Mouse (Mus musculus) spleen, postnatal 0 days (tissue): ENCODE results near the gene Gcn1l1. TPM values are rescaled to one million over a fixed set of nuclear protein-coding genes. Genes with fewer than 3 reads are reported as not detected.

Experiments used
- polyA plus RNA-seq: library from polyadenylated mRNA; unstranded; fragments of >200 nt; fragmentation: Nextera tagmentation; extraction: Ambion mirVana; gene quantifications from 2 replicates; pipeline ENCODE4 v1.2.1, GENCODE M21; 2015

The Gcn1l1 gene
- 15.1 and 16.5 TPM in 2 replicates for polyA plus RNA-seq

GRCm38 (mm10) chr5:115564737-115565393 is at the start of gene Gcn1l1:
TSS of gene Gcn1l1 (plus strand) at chr5:115565254.

GRCm38 (mm10) chr5:115559237-115560101 is 5.6 kb upstream of the Gcn1l1 start, which contains the start of gene Rplp0:
TSS of gene Rplp0 (plus strand) at chr5:115559467.

GRCm38 (mm10) chr5:115631505-115632357 is 66.7 kb downstream of the Gcn1l1 start, which contains the start of gene Rab35:
TSS of gene Rab35 (plus strand) at chr5:115631908.

Other genes starting within 250 kb of the Gcn1l1 start
- 170 and 171 TPM in 2 replicates for gene Srsf9, start 238.1 kb upstream of the Gcn1l1 start, polyA plus RNA-seq
- 12.9 and 13.4 TPM in 2 replicates for gene Gatc, start 224.1 kb upstream of the Gcn1l1 start, polyA plus RNA-seq
- gene Triap1, start 224.0 kb upstream of the Gcn1l1 start, polyA plus RNA-seq: 41.3 and 43.6 TPM in 2 replicates
- 789 and 831 TPM in 2 replicates for gene Cox6a1, start 216.3 kb upstream of the Gcn1l1 start, polyA plus RNA-seq
- 0.71 and 1.1 TPM in 2 replicates for gene Msi1, start 135.7 kb upstream of the Gcn1l1 start, polyA plus RNA-seq
- 0.59 and 0.67 TPM in 2 replicates for gene Pla2g1b, start 99.0 kb upstream of the Gcn1l1 start, polyA plus RNA-seq
- 8.4 and 9.7 TPM in 2 replicates for gene Sirt4, start 80.5 kb upstream of the Gcn1l1 start, polyA plus RNA-seq
- gene Pxn, start 58.6 kb upstream of the Gcn1l1 start, polyA plus RNA-seq: 18.6 and 26.8 TPM in 2 replicates
- 1,668 and 1,736 TPM in 2 replicates for gene Rplp0, start 5.8 kb upstream of the Gcn1l1 start, polyA plus RNA-seq
- 16.4 and 17.0 TPM in 2 replicates for gene Rab35, start 66.7 kb downstream of the Gcn1l1 start, polyA plus RNA-seq
- 4.9 and 7.0 TPM in 2 replicates for gene Bicdl1, start 166.4 kb downstream of the Gcn1l1 start, polyA plus RNA-seq